9 mouse cellular contexts compared by ENCODE assay signal in the genomic region with DNA sequence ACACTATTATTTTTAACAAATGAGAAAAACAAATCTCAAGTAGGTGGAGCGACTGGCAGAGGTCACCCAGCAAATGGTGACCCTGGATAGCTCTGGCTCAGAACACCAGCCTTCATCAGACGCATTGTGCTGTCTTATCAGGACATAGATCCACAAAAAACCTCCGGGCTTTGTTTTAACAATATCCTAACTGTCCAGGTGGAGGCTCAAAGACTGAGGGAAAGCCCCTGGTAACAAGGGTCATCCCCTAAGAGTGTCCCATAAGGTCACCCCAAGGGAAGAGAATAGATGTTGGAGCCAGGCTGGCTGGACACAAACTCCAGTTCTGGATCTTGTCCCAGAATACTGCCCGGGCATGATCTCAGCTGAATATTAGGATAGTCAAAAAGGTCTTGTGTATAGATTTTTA. TPM values are rescaled to one million over a fixed set of nuclear protein-coding genes. Genes with fewer than 3 reads are reported as not detected.
A peak's percentile ranks its signal among the peaks of the same experiment; 100 is the strongest.
DNase-seq lines count a peak whose midpoint lies in the region; ATAC-seq and TF ChIP-seq lines count a peak whose summit lies in the region.
"Had no signal": no experiment of that assay in that cellular context is flagged by ENCODE, and none has a peak within 500 bp of the region (broad histone marks: within the 10 kb centered on the region; RNA-seq: fewer than 3 reads in every experiment).

No protein-coding gene starts in this region.

- H3K4me2 ChIP-seq in heart, embryonic 12.5 days, result no peak overlapping the region
- no peak overlapping the region for H3K4me2 ChIP-seq in heart, postnatal 0 days (ENCODE audit: low read depth, low read length)
- H3K4me2 ChIP-seq in kidney, postnatal 0 days (ENCODE audit: low read length), result no peak overlapping the region

- H3K4me1 ChIP-seq in heart, embryonic 12.5 days (replicated peaks), result peaks cover 31% of the 10 kb centered on the region
- H3K4me1 ChIP-seq in heart, postnatal 0 days (ENCODE audit: control insufficient read depth, insufficient read depth), result peaks cover 24% of the 10 kb centered on the region
- H3K4me1 ChIP-seq in kidney, postnatal 0 days (replicated peaks; ENCODE audit: insufficient read depth, low read length), result peaks cover 9% of the 10 kb centered on the region; the same call in 1 of the 2 replicates

- no peak for TF ChIP-seq CTCF in heart, postnatal 0 days (IDR thresholded peaks at IDR 0.05; ENCODE audit: low read depth)
- TF ChIP-seq CTCF in kidney, postnatal 0 days (IDR thresholded peaks at IDR 0.05; ENCODE audit: low read depth), result no peak

- TF ChIP-seq EP300 in heart, postnatal 0 days (IDR thresholded peaks at IDR 0.05; ENCODE audit: low read depth), result peak; percentile 63; the same call in 1 of the 2 replicates

- WGBS in heart, embryonic 12.5 days, result 51% methylated on average over 4 of the region's 4 CpGs
- 41% methylated on average over 4 of the region's 4 CpGs for WGBS in heart, postnatal 0 days
- WGBS in kidney, postnatal 0 days, result 74% methylated on average over 4 of the region's 4 CpGs

- no peak overlapping the region for H3K27ac ChIP-seq in heart, embryonic 12.5 days (ENCODE audit: poor library complexity, severe bottlenecking)
- H3K27ac ChIP-seq in heart, postnatal 0 days (ENCODE audit: low read depth), result peak overlapping the region; percentile 58
- H3K27ac ChIP-seq in kidney, postnatal 0 days, result no peak overlapping the region
- H3K27ac ChIP-seq: macrophage had no signal

- no peaks in the 10 kb centered on the region for H3K9me3 ChIP-seq in heart, embryonic 12.5 days (replicated peaks)
- no peaks in the 10 kb centered on the region for H3K9me3 ChIP-seq in heart, postnatal 0 days (replicated peaks; ENCODE audit: control insufficient read depth, low read length)
- H3K9me3 ChIP-seq in kidney, postnatal 0 days (replicated peaks; ENCODE audit: low read length), result no peaks in the 10 kb centered on the region

- H3K27me3 ChIP-seq in heart, embryonic 12.5 days (replicated peaks), result no peaks in the 10 kb centered on the region
- H3K27me3 ChIP-seq in heart, postnatal 0 days (ENCODE audit: control insufficient read depth, insufficient read depth, low read length), result no peaks in the 10 kb centered on the region
- H3K27me3 ChIP-seq in kidney, postnatal 0 days (ENCODE audit: insufficient read depth, low read length), result no peaks in the 10 kb centered on the region

- intact Hi-C loops in left cerebral cortex, postnatal 10 days (cut with DNase I), result no loop called here

- no peak overlapping the region for H3K9ac ChIP-seq in heart, embryonic 12.5 days
- no peak overlapping the region for H3K9ac ChIP-seq in heart, postnatal 0 days (replicated peaks; ENCODE audit: low read depth, low read length)
- no peak overlapping the region for H3K9ac ChIP-seq in kidney, postnatal 0 days (ENCODE audit: low read depth, low read length)

- ATAC-seq in heart, embryonic 12.5 days (ENCODE audit: insufficient number of reproducible peaks, low FRiP score), result no peak
- ATAC-seq in heart, postnatal 0 days (ENCODE audit: insufficient read depth, low read depth), result peak; percentile 53
- no peak; the same call in 1 of the 2 replicates for ATAC-seq in kidney, postnatal 0 days (replicated peaks; ENCODE audit: low FRiP score, low read depth)
- ATAC-seq in CD4-positive, CD25-positive, alpha-beta regulatory T cell, adult 4 months, result no peak

- H3K4me3 ChIP-seq in heart, embryonic 12.5 days, result no peak overlapping the region
- no peak overlapping the region for H3K4me3 ChIP-seq in heart, postnatal 0 days (ENCODE audit: low read depth, low read length)
- H3K4me3 ChIP-seq in kidney, postnatal 0 days (replicated peaks; ENCODE audit: low read depth, low read length), result no peak overlapping the region

- no peaks in the 10 kb centered on the region for H3K36me3 ChIP-seq in heart, embryonic 12.5 days
- H3K36me3 ChIP-seq in heart, postnatal 0 days (replicated peaks; ENCODE audit: control insufficient read depth, insufficient read depth, low read length), result no peaks in the 10 kb centered on the region
- no peaks in the 10 kb centered on the region for H3K36me3 ChIP-seq in kidney, postnatal 0 days (ENCODE audit: insufficient read depth, low read length)

- peak; percentile 99 for DNase-seq in heart, adult 11 months
- DNase-seq in adrenal gland, adult 8-10 months, result peak; percentile 67
- DNase-seq in heart, postnatal 0 days (ENCODE audit: low spot score), result peak; percentile 34
- peak; percentile 57 for DNase-seq in kidney, postnatal 0 days (ENCODE audit: low spot score)
- no peak for DNase-seq in cerebellum, postnatal 14 days
- DNase-seq in left cerebral cortex, postnatal 10 days (ENCODE audit: extremely low spot score in 1 of 2, low spot score in 2 of 2), result no peak

RNA-seq across cellular contexts. Expression of gene Rhob, which starts 56.6 kb away (rescaled TPM):
- 52.9 and 55.1 TPM in 2 replicates for polyA plus RNA-seq in heart, embryonic 12.5 days (2016; fragmentation: Nextera tagmentation; extraction: Ambion mirVana)
- total RNA-seq in adrenal gland, adult 8-10 months (2022), result 100 to 1,000 TPM; 196 to 244 (median 223) TPM
- total RNA-seq in heart, postnatal 0 days (2014; rRNA removed; ENCODE audit: low replicate concordance), result 202 and 228 TPM in 2 replicates
- 31.4 and 34.2 TPM in 2 replicates for polyA plus RNA-seq in heart, postnatal 0 days (2015; fragmentation: Nextera tagmentation; extraction: Ambion mirVana)
- polyA plus RNA-seq in kidney, postnatal 0 days (2015; fragmentation: Nextera tagmentation; extraction: Ambion mirVana), result 48.3 and 53.6 TPM in 2 replicates
- total RNA-seq in left cerebral cortex, postnatal 10 days (2021), result 100 to 1,000 TPM; 235 to 310 TPM
- 1 to 10 TPM in 1 of 2 experiments, under 1 TPM in 1; 0.76 to 1.0 TPM for polyA plus RNA-seq in CD4-positive, CD25-positive, alpha-beta regulatory T cell, adult 4 months (2017; shearing (Covaris generic))

Comparison
In these comparisons a context has a peak if more than half of its experiments do, and no peak if none do; other contexts are left out.
1. DNase-seq: peak in heart, adult 11 months (single experiment), adrenal gland, adult 8-10 months (single experiment), heart, postnatal 0 days (single experiment) and kidney, postnatal 0 days (single experiment); none in cerebellum, postnatal 14 days (0 of 2) and left cerebral cortex, postnatal 10 days (0 of 2).
2. RNA of gene Rhob, which starts 56.6 kb away (polyA plus RNA-seq): 48.3 to 53.6 TPM in kidney, postnatal 0 days, 52.9 to 55.1 TPM in heart, embryonic 12.5 days and 31.4 to 34.2 TPM in heart, postnatal 0 days; 0.76 to 1.0 TPM in CD4-positive, CD25-positive, alpha-beta regulatory T cell, adult 4 months; every median in the first group is over 10 times any median in the second.